Mouse (Mus musculus) embryonic fibroblast, embryonic 13.5 days (primary cell): Measurements from ENCODE around the gene Nadk2.

ENCODE experiments used
- CTCF ChIP-seq: IDR thresholded peaks from 2 replicates; pipeline ENCODE4 v1.5.1; 2011; ENCODE audit warnings: mild to moderate bottlenecking, control low read depth, low read length, moderate library complexity, borderline replicate concordance; ENCODE audit not compliant: insufficient read depth
- POLR2A ChIP-seq: IDR thresholded peaks from 2 replicates; pipeline ENCODE4 v1.6.1; 2011; ENCODE audit warnings: low read depth, mild to moderate bottlenecking, control low read depth, low read length, moderate library complexity

DNA sequence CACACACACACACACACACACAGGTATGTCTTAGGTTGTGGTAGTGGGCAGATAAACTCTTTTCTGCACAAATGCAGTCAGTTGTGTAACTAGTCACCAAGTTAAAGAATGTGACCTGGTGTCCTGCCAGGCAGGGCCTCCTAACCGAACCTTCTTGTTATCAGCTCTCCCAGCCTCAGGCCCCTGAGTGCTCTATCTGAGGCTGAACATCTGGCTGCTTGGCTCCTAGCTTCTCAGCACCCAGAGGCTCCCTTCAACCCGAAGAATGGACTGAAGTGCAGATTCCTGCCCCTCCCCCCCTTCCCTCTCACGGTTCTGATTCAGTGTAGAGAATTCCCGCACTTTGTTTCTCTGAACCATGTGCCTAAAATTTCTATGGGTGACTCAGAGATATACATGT, 3.6 kb downstream of the Nadk2 start:
- no peak for TF ChIP-seq CTCF
- TF ChIP-seq POLR2A: no peak
